Mouse (Mus musculus): ENCODE results near the gene Cfap54.

- TF ChIP-seq CTCF (IDR thresholded peaks at IDR 0.05; ENCODE audit: extremely low read depth, insufficient read depth, insufficient read length, insufficient replicate concordance) (no peak), POLR2A (IDR thresholded peaks at IDR 0.05; ENCODE audit: low read depth, low read length) (no peak)
These were observed 351.1 kb downstream of the Cfap54 start for GRCm38 (mm10) chr10:92730339-92730738.

Measured in spleen, adult 2 months (tissue).